Mouse (Mus musculus): ENCODE data around the gene Shisal2a.
A peak's percentile ranks its signal among the peaks of the same experiment; 100 is the strongest.
"Not testable (repeated sequence)": the region's sequence is repeated elsewhere in the genome, so short reads cannot be mapped to it uniquely, and the experiment has no call there.

The Shisal2a gene

GRCm38 (mm10) chr4:108372166-108372565 is 11.0 kb downstream of the Shisal2a start:
- DNase-seq (ENCODE audit: low read depth) = no peak

GRCm38 (mm10) chr4:108371421-108371820 is 11.7 kb downstream of the Shisal2a start:
- DNase-seq (ENCODE audit: low read depth) = no peak

- no peak for DNase-seq (ENCODE audit: low read depth)
These were observed 12.7 kb downstream of the Shisal2a start for GRCm38 (mm10) chr4:108370409-108370808.

- DNase-seq (ENCODE audit: low read depth) = no peak
These were observed 13.9 kb downstream of the Shisal2a start for GRCm38 (mm10) chr4:108369254-108369653.

GRCm38 (mm10) chr4:108364111-108364476 is 19.1 kb downstream of the Shisal2a start:
- no peak for DNase-seq (ENCODE audit: low read depth)

GRCm38 (mm10) chr4:108363355-108364110 is 19.6 kb downstream of the Shisal2a start:
- no peak for DNase-seq (ENCODE audit: low read depth)

- no peak for DNase-seq (ENCODE audit: low read depth)
These were observed 20.6 kb downstream of the Shisal2a start for GRCm38 (mm10) chr4:108362321-108363261.

- no peak for DNase-seq (ENCODE audit: low read depth)
These were observed 22.8 kb downstream of the Shisal2a start for GRCm38 (mm10) chr4:108360136-108361055.

GRCm38 (mm10) chr4:108358498-108358897 is 24.7 kb downstream of the Shisal2a start:
- DNase-seq (ENCODE audit: low read depth) = no peak

- no peak for DNase-seq (ENCODE audit: low read depth)
These were observed 25.7 kb downstream of the Shisal2a start for GRCm38 (mm10) chr4:108357458-108357857.

GRCm38 (mm10) chr4:108353591-108353990 is 29.6 kb downstream of the Shisal2a start:
- not testable (repeated sequence) for DNase-seq (ENCODE audit: low read depth)

- no peak for DNase-seq (ENCODE audit: low read depth)
These were observed 32.3 kb downstream of the Shisal2a start for GRCm38 (mm10) chr4:108350819-108351218.

- peak; percentile 56 for DNase-seq (ENCODE audit: low read depth)
These were observed 33.2 kb downstream of the Shisal2a start for GRCm38 (mm10) chr4:108349836-108350547.

GRCm38 (mm10) chr4:108349064-108349463 is 34.1 kb downstream of the Shisal2a start:
- DNase-seq (ENCODE audit: low read depth) = no peak

- DNase-seq (ENCODE audit: low read depth) = no peak
These were observed 34.8 kb downstream of the Shisal2a start for GRCm38 (mm10) chr4:108348256-108348875.

GRCm38 (mm10) chr4:108347111-108347510 is 36.0 kb downstream of the Shisal2a start:
- peak; percentile 47 for DNase-seq (ENCODE audit: low read depth)

GRCm38 (mm10) chr4:108345826-108346225 is 37.3 kb downstream of the Shisal2a start:
- no peak for DNase-seq (ENCODE audit: low read depth)

GRCm38 (mm10) chr4:108344631-108345083 is 38.5 kb downstream of the Shisal2a start:
- DNase-seq (ENCODE audit: low read depth) = no peak

GRCm38 (mm10) chr4:108339277-108339690 is 43.9 kb downstream of the Shisal2a start:
- DNase-seq (ENCODE audit: low read depth) = peak; percentile 82

GRCm38 (mm10) chr4:108338811-108339210 is 44.3 kb downstream of the Shisal2a start:
- no peak for DNase-seq (ENCODE audit: low read depth)

- DNase-seq (ENCODE audit: low read depth) = no peak
These were observed 44.8 kb downstream of the Shisal2a start for GRCm38 (mm10) chr4:108338321-108338733.
